Mouse (Mus musculus): ENCODE results near the gene Ctsa.
"Not testable (repeated sequence)": the region's sequence is repeated elsewhere in the genome, so short reads cannot be mapped to it uniquely, and the experiment has no call there.

Ctsa gene

DNA sequence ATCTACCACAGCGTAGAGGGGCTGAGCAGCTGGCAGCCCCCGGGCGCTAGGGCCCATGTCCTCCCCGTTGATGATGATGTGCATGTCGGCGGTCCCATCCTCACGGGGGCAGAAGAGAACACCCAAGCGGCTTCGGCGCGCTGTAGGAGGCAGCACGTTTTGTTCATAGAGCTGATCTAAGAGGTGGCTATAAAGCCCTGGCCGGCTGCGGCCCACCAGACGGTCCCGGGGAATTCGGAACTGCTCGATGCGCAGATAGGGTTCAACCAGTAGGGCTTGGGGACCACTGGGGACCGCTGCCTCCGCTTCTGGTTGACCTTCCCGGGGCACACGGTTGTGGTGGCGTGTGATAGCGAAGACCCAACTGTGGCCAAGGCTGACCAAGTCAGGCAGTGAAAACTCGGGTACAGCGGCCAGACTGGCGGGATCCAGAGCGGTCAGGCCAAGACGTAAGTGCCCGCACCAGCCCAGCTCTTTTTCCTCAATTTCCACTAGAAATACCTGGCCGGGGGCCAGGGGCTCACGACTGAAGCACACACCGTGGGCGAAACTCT is at the start of gene Ctsa:
Gene Ctsa (plus strand): TSS at position 126 of the 554 bp plus-strand sequence.
- peak; percentile 75 for DNase-seq (ENCODE audit: low spot score)

DNA sequence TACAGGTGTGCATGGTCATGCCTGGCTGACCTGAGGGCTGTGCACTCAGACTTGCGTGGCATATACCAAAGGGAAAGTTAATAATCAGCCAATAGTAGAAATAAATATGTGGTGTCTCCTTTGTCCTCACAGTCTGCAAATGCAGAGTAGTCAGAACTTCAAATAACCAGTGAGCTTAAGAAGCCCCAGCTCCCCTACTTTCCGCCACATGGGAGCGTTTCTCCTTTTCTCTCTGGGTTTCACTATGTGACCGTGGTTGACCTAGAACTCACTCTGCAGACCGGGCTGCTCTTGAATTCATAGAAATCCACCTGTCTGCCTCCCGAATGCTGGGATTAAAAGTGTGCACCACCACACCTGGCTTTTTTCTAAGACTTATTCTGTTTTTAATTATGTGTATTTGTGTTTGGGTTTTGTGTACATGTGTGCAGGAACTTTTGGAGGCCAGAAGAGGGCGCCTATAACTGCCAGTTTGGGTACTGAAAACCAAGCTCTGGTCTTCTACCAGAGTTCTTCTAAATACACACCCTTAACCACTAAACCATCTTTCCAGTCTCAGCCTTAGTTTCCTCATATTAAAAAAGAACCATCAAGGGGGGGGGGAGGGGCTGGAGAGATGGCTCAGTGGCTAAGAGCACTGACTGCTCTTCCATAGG is 48.6 kb upstream of the Ctsa start:
- no peak for DNase-seq (ENCODE audit: low spot score)

DNA sequence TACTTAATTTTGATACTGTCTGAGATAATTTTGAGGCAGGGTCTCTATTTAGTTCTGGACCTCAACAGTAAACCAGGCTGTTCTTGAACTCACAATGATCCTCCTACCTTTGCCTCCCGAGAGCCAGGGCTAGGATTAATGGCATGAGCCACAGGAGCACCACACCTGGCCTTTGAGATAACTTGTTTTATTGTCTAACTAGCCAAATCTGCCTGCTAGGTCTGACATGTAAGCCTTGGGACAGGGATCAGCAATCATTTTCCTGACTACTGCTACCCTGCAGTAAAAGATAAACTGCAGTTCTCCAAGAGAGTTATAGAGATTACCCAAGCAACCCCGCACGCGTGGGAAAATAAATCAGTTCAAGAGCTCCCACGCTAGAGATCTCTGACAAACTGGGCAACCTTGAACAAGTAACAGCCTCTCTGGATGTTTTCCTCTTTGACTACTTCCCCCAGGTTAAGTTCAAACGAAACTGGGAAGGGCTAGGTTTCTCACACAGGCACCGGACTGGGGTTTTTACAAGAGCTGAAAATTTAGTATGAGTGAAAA is 47.7 kb upstream of the Ctsa start:
- no peak for DNase-seq (ENCODE audit: low spot score)

DNA sequence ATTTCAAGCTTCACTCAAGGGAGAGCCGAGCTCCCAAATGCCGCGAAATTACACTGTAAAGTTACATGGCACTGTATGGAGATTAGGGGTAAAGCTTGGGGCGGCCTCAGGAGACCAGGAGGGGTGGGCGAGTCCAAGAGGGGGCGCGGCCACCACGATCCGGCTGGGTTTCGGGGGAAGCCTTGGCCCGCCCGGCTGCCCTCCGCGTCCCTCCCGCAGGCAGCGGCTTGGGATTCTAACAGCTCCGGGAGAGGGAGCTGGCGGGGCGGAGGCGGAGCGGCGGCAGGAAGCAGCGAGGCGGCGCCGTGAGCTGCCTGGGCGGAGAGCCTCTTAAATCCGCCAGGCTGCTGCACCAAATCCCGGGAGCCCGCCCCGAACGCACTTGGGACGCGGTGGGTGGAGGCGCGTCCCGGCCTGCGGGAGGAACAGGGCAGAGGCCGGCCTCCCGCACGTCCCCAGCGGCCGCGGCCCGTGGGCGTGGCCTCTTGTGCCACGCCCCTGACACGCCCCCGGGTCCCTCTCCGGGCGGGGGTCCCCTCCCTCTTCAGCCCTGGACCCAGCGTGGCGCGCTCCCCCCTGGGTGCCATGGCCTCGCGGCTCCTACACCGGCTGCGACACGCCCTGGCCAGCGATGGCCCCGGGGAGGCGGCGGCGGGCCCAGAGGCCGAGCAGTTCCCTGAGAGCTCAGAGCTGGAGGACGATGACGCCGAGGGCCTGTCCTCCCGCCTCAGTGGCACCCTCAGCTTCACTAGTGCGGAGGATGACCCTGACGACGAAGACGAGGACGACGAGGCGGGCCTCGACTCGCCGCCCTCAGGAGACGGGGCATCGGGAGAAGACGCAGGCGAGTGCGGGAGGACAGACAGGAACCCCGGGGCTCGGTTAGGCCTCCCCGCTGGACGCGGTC is 46.9 kb upstream of the Ctsa start, which contains the start of gene Snx21:
Gene Snx21 (plus strand): TSS at position 343 of the 907 bp plus-strand sequence.
- peak; percentile 92 for DNase-seq (ENCODE audit: low spot score)

DNA sequence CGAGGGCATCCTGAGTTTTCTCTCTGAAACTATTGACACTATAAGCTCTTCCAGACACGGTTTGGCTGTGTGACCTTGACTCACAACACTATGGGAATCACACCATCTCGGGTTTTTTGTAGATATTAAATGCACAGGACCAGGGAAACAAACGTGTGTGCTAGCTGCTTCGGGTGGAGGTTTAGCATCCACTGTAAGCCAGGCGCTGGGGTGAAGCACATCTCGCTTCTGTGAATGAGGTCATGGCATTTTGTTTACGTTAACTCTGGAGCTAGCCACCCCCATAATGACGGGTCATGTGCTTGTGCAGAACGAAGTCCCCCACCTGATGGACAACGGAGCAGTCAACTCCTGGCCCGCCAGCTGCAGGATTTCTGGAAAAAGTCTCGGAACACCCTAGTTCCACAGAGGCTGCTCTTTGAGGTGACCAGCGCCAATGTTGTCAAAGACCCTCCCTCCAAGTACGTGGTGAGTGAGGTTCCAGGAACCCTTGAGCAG is 46.2 kb upstream of the Ctsa start:
- no peak for DNase-seq (ENCODE audit: low spot score)

DNA sequence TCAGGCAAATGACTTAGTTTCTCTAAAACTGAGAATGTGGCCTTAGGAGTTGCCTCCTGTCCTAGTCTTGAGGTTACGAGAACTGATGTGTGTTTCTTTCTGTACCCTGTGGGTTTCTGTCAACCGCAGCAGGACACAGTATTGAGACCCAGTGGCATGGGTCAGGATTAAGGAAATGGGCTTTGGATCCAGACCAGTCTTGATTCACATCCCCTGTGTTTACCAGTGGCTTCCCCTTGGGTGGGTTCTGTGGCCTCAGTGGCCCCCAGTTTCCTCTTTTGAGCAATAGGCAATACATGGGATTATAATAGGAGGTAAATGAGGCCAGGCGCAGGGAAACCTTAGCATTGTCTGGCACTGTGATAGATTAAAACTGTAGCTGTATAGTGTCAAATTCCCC is 45.6 kb upstream of the Ctsa start:
- DNase-seq (ENCODE audit: low spot score), result no peak

DNA sequence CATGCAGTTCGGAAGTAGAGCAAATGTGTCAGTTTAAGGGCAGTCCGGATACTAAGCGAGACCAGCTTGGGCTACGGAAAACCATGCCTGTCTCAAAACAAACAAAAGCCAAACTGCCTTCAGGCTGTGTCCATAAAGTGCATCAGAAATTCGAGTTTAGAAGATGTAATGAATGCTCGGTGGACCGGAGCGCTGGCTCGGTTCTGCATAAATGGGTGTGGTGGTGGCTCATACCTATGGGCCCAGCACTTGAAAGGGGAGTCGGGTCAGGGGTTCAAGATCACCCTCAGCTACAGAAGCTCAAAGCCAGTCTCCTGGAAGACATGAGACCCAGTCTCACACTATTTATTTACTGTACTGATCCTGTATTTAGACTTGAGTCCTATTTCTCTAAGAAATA is 44.9 kb upstream of the Ctsa start:
- no peak for DNase-seq (ENCODE audit: low spot score)

DNA sequence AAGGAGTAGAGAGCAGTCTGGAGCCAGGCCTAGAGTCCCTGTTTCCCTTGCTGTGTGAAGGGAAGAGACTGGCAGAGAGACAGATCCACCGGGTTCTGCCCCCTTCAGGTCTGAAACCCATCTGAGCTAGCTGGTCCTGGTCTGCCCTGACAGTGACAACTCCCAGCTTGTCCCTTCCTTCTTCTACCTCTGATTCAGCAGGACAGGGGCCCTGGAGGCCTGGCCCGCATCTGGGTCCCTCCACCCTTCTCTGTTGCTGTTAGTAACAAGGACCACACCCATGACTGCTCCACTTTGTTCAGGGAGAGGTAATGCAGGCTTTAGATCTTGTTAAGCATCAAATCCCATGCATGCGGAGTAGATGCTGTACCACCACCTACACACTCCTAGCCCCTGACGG is 44.3 kb upstream of the Ctsa start:
- no peak for DNase-seq (ENCODE audit: low spot score)

DNA sequence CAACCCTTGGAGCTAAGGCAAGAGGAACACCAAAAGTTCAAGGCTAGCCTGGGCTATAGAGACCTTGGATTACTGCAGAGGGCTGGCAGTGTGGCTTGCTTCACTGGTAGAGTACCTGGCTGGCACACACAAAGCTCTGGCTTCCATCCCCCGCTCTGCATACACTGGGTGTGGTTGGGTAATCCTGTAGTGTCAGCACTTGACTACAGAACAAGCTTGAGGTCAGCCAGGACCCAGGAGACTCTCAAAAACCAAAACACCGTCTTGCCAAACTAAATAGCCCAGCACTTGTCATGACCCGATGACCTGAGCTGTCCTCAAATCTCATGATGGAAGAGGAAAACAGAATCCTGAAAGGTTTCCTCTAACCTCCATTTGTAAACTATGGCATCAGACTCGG is 42.2 kb upstream of the Ctsa start:
- no peak for DNase-seq (ENCODE audit: low spot score)

DNA sequence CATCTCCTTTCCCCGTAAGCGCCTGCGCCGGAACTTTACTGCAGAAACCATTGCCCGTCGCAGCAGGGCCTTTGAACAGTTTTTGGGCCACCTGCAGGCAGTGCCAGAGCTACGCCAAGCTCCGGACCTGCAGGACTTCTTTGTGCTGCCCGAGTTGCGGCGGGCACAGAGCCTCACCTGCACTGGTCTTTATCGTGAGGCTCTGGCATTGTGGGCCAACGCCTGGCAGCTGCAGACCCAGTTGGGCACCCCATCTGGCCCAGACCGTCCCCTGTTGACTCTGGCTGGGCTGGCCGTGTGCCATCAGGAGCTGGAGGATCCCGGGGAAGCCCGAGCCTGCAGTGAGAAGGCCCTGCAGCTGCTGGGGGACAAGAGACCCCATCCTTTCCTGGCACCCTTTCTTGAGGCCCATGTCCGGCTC is 40.8 kb upstream of the Ctsa start:
- no peak for DNase-seq (ENCODE audit: low spot score)

DNA sequence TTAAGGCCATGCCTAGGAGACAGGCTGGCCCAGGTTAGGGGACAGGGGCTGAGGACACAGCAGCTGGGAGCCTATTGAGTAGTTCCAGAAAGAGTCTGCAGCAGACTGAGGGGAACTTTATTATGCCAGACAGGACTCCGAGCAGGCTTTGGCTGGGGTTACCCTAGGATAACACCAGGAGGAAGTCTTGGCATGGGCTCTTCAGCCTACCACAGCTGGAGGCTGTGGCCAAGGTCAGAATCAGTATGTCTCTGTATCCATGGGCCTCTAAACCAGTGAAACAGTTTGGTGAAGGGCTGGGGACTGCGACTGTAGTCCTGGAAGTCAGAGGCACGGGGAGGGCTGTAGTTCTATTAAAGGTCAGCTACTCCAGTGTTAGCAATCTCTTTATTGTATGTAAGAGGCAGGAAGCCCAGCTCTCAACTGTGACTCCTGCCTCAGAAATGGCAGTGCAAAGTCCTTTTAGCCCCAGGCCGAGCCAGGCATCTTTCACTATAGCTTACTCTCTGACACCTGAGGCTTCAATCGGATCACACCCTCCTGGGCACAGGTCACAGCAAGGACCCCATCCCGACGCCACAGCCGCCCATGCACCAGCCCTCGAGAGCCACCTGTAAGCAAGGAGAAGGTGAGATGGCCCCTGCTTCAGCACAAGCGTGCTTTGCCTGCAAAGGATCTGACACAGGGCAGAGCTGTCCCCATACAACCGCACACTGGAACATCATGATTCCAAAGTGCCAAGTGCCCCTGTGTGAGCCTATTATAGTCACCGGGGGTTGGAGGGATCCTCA is 40.1 kb upstream of the Ctsa start:
- DNase-seq (ENCODE audit: low spot score), result no peak

DNA sequence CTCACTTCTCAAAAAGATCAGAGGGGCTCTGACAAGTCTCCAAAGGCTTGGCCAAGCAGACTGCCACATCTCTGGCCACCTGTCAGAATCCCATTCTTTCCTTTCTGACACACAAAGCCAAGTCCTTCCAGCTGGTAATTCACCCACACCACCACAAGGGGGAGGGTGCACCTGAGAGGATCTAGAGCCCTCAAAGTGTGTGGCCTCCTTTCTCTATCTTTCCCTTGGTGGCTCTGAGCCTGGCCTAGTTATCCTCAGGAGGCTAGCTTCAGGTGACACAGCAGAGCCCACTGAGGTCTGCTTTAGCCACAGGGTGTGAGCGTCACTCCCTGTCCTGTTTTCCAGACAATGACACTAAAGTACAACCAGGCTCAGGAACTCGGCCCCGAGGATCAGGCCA is 39.4 kb upstream of the Ctsa start:
- peak; percentile 57 for DNase-seq (ENCODE audit: low spot score)

DNA sequence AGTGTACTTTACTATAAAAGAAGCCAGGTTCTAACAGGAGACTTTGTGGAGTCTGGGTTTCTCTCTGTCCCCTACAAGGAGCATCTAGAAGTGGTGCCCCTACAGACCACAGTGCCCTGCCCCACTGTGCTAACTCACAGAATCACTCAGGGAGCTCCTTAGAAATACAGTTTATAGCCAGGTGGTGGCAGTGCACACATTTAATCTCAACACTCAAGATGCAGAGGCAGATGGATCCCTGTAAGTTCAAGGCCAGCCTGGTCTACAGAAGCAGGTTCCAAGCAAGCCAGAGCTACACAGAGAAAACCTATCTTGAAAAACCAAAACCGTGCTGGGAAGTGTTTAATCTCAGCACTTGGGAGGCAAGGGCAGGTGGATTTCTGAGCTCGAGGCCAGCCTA is 38.9 kb upstream of the Ctsa start:
- no peak for DNase-seq (ENCODE audit: low spot score)

DNA sequence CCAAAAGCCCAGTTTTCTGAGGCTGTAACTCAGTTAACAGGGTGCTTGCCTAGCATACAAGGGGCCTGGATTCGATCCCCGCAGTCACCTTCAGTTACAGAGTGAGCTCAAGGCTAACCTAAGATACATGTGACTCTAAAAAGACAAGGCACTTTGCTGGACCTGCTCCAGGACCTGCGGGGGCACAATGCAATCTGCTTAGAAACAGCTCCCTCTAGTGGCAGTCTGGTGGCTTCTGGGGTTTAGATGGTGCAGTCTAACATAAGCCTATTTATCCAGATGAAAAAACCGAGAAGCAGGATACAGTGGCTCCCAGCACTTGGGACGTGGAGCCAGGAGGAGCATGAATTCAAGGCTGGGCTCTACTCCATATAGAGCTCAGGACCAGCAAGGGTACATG is 38.4 kb upstream of the Ctsa start:
- DNase-seq (ENCODE audit: low spot score), result peak; percentile 83

DNA sequence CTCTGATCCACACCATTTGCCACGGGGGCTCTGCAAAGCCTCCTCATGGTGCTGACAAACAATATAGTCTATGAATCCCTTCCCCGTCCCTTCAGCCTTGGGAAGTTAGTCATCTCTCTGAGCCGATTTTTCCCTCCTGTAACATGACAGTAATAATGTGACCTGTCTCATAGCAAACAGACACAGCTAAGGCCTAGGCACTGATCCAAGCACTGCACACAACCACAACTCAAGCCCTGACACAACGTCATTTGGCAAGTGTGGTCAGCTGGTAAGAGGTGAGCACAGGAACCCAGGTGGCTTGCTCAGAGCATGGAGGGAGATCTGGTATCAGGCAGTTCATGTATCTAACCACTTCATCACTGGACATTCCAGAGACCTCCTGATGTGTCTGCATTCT is 36.8 kb upstream of the Ctsa start:
- DNase-seq (ENCODE audit: low spot score), result no peak

DNA sequence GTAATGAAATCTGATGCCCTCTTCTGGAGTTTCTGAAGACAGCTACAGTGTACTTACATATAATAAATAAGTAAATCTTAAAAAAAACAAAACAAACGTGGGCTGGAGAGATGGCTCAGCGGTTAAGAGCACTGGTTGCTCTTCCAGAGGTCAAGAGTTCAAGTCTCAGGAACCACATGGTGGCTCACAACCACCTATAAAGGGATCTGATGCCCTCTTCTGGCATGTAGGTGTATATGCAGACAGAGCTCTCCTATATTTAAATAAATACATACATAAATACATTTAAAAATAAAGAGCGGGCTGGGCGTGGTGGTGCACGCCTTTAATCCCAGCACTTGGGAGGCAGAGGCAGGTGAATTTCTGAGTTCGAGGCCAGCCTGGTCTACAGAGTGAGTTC is 34.1 kb upstream of the Ctsa start:
- not testable (repeated sequence) for DNase-seq (ENCODE audit: low spot score)

DNA sequence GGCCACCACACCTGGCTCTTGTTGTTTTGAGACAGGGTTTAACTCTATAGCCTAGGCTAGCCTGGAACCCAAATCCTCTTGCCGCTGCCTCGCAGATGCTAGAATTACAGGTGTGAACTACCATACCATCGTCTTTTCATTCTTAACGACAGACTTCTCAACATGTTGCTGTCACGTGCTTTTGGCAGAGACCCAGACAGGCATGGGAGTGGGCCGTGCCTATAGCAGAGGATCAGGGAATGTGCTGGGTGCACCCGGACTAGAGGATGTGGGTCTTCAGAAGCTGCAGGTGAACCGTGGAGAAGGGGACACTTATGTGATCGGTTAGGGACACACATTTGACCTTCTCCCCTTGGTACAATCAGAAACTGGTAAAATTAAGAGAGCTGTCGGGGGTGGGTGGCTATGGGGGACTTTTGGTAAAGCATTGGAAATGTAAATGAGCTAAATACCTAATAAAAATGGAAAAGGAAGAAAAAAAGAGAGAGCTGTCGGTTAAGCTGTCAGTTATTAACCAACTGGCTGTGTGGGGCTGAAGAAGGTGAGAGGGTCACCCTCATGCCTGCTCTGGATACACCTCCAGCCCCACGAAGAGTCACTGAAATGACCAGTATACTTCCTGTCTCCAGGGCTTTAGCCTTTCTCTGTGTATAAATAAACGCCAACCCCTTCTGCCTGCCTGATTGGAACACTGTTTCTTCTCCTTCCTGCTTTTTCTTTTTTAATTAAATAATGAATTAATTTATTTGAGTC is 32.2 kb upstream of the Ctsa start:
- no peak for DNase-seq (ENCODE audit: low spot score)

DNA sequence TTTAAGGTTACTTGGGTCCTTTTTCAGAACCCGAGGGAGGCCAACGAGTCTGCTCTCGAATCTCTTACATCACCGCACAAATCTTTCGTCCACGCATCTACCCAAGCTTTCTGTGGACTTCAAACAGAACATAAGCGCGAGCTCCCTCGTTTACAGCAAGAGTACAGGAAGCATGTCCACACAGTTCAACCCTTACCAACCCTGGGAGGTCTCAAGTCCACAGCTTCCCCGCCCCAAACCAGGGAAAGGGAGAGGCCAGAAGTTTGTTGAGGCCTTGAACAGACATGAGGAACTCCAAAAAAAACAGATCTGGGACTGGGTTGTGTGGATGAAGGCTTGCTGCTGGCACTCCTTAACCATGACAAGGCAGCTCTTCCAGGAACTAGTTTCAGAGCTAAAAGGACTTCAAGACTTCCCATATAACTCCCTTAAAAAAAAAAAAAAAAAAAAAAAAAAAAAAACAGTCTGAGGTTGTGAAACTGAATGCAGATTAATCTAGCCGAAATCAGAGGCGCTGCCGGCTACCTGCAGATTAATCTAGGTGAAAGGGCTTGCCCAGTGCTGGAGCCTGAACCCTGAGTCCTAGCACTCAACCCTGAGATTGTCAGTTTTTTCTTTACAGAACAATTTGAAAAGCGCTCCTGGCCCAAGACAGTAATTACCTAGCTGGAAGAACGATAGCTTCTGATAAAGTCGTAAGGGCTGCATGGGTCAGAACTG is 29.3 kb upstream of the Ctsa start:
- no peak for DNase-seq (ENCODE audit: low spot score)

DNA sequence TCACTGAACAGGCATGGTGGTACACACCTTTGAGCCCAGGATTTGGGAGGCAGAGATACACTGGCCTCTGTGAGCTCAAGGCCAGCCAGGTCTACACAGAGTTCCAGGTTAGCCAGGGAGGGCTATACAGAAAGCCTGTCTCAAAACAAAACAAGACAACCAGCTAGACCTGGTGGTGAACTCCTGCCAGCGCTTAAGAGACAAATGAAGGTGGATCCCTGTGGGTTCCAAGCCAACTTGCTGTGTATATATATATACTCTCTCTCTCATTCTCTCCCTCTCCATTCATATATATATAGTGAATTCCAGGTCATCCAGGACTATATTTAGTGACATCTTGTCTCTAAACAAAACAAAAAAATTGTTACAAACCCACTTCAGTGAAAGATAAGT is 28.8 kb upstream of the Ctsa start:
- DNase-seq (ENCODE audit: low spot score), result no peak

DNA sequence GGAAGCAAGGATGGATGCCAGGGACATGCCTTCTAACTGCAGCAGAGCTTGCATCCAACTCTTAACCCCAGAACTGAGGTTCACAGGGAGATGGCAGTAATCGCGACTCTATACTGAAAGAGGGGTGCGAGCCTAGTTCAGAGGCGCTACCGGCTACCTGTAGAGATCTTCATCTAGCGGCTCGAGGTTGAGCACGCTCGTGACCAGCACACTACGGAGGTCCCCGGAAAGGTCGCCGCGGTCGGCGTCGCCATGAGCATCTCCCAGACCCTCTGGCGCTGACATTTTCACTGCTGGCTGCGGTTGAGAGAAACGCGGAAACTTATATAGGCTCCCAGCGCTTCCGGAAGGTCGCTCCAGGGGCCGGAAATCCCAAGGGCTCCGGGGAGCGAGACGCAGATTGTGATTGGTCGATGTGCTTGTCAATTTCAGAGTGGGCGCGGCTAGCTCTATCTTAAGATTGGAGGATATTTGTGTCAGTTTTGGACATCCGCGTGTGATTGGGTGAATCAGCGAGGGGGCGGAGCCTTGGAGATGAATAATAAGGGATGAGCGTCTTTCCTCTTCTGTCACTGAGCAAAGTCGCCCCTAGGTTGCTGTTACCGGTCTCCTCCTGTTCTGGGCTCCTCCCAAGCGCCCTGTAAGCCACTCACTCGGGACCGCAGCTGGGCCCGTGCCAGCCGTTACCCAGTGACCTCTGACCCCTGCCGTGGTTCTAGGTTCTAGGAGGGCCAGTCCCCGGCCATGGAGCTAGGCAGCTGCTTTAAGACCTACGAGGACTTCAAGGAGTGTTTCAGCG is 27.9 kb upstream of the Ctsa start, which contains the start of the genes Acot8 and Zswim3:
Gene Acot8 (minus strand): TSS at position 350 of the 799 bp plus-strand sequence.
Gene Zswim3 (plus strand): TSS at position 566 of the 799 bp plus-strand sequence.
- DNase-seq (ENCODE audit: low spot score), result peak; percentile 98
